10 mouse cellular contexts compared by ENCODE assay signal in the genomic region with DNA sequence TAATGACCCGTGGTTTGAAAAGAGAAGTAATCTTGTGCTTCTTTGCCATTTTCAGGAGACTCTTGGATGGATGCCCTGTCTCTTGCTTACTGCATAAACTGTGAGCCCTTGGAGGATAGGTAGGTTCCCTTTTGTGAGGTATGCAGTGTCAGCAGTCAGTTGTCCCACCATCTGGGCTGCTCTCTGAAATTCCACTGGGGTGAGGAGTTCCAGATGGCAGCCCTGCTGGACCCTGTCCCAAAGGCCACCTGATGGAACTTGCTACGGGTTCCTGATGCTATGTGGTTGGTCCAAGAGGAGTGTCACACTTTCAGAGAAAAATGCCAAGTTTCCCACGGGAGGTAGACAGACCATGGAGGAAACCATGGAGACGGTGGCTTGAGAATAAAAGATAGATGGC.
"Had no signal": no experiment of that assay in that cellular context is flagged by ENCODE, and none has a peak within 500 bp of the region (broad histone marks: within the 10 kb centered on the region; RNA-seq: fewer than 3 reads in every experiment).

No protein-coding gene starts in this region.

- H3K36me3 ChIP-seq: kidney, embryonic 15.5 days; limb, embryonic 13.5 days; midbrain, embryonic 12.5 days; neural tube, embryonic 15.5 days had no signal

- H3K4me1 ChIP-seq: kidney, embryonic 15.5 days; limb, embryonic 13.5 days; midbrain, embryonic 12.5 days had no signal

- H3K9me3 ChIP-seq: kidney, embryonic 15.5 days; limb, embryonic 13.5 days; midbrain, embryonic 12.5 days; neural tube, embryonic 15.5 days had no signal

- H3K27me3 ChIP-seq: neural tube, embryonic 15.5 days had no signal

- H3K4me3 ChIP-seq: kidney, embryonic 15.5 days; left cerebral cortex, adult 2 months; limb, embryonic 13.5 days; midbrain, embryonic 12.5 days; neural tube, embryonic 15.5 days had no signal

- DNase-seq: kidney, postnatal 14 days; lung, adult 18-20 months; right cerebral cortex, adult 18-20 months; right cerebral cortex, postnatal 25 days had no signal

- H3K9ac ChIP-seq: kidney, embryonic 15.5 days; limb, embryonic 13.5 days; liver, embryonic 14.5 days; midbrain, embryonic 12.5 days; neural tube, embryonic 15.5 days had no signal

- H3K4me2 ChIP-seq: kidney, embryonic 15.5 days; limb, embryonic 13.5 days; midbrain, embryonic 12.5 days; neural tube, embryonic 15.5 days had no signal

- H3K27ac ChIP-seq: kidney, embryonic 15.5 days; left cerebral cortex, adult 2 months; limb, embryonic 13.5 days; liver, embryonic 14.5 days; midbrain, embryonic 12.5 days; neural tube, embryonic 15.5 days had no signal
